Mouse (Mus musculus): ENCODE data around the gene Gm17387. TPM values are rescaled to one million over a fixed set of nuclear protein-coding genes. Genes with fewer than 3 reads are reported as not detected.
A peak's percentile ranks its signal among the peaks of the same experiment; 100 is the strongest.
"Not testable (repeated sequence)": the region's sequence is repeated elsewhere in the genome, so short reads cannot be mapped to it uniquely, and the experiment has no call there.

Gene Gm17387
- polyA plus RNA-seq, 1 experiment, result not detected

DNA sequence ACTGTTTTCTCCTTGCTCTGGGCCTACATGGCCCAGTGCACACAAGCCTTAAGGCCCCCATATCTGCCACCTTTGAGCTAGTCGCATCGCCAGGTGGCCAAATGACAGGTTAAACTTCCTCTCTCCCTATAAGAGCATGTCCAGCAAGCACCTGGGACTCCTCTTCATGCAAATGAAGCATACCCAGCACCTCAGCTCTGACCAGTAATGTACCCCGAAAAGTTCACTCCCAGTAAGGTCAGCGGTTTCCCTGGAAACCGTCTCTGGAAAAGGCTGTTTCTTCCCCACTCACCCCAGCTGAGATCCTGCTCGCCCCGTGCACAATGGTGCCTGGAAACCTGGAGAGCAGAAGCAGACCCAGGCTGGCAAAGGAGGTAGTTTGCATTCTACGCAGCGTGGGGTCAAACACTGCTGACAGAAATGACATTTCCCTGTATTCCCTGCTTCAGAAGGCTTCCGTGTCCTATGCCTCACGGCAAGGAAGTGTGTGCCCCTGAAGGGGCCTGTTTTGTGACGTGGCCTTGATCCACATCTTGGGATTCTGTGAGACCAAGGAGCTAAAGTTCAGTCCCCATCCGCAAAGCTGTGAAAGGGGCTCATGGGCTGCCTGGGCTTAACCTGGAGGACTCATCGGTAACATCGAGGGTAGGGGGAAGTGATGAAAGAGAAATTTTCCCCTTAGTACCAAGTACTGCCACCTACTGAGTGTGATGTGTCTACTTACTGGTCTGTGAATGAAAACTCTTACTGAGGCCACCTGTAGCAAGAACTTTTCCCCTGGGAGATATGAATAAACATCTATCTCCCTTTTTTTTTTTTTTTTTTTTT is 27.8 kb upstream of the Gm17387 start:
- DNase-seq (ENCODE audit: low read depth), result no peak
- TF ChIP-seq CTCF (IDR thresholded peaks at IDR 0.05; ENCODE audit: borderline replicate concordance, extremely low read depth, insufficient read depth, insufficient read length), result no peak
- no peak for TF ChIP-seq POLR2A (IDR thresholded peaks at IDR 0.05; ENCODE audit: borderline replicate concordance, extremely low read depth, insufficient read depth, insufficient read length, poor library complexity, severe bottlenecking)

DNA sequence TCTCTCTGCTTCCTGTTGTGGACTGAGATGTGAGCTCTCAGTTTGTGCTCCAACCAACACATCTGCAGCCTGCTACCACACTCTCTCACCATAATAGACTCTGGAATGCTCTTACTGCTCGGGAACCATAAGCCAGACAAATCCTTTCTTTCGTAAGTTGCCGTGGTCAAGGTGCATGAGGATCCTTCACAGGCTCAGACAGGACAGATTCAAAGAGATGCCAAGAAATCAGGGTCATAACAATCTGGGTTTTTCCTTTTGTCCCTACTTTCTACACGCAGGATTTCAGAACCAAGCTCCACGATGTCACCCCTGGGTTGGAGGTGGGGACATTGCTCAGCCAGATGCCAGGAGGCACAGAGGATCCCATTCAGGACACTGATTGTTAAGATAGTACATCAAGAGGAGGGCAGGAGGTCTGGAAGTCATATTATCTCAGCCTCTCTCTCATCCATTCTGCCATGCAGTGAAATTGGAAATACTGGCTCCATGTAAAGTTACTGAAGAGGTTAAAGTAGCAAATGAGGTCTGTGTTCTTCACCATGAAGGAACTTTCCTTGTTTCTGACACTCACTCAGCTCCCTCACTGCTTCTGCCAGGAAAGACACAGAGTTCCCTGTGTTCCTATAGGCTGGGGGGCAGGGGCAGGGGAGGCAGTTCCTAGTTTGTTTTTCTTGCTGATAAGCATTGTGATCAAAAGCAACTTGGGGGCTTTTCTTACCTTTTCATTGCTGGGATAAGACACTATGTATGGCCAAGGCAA is 25.5 kb upstream of the Gm17387 start:
- no peak for DNase-seq (ENCODE audit: low read depth)
- TF ChIP-seq CTCF (IDR thresholded peaks at IDR 0.05; ENCODE audit: borderline replicate concordance, extremely low read depth, insufficient read depth, insufficient read length), result no peak
- TF ChIP-seq POLR2A (IDR thresholded peaks at IDR 0.05; ENCODE audit: borderline replicate concordance, extremely low read depth, insufficient read depth, insufficient read length, poor library complexity, severe bottlenecking), result no peak

DNA sequence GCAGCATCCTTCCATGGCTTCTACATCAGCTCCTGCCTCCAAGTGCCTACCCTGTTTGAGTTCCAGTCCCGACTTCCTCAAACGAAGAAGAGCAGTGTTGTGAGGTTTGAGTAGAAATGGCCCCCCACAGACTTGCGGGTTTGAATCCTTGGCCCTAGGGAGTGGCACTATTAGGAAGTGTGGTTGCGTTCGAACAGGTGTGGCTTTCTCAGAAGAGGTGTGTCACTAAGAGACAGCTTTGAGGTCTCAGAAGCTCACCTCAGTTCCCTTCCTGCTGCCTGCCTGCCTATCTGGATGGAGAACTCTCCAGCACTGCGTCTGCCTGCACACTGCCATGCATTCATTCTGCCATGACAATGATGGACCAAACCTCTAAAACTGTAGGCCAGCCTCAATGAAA is 22.5 kb upstream of the Gm17387 start:
- no peak for TF ChIP-seq CTCF (IDR thresholded peaks at IDR 0.05; ENCODE audit: borderline replicate concordance, extremely low read depth, insufficient read depth, insufficient read length)
- no peak for TF ChIP-seq POLR2A (IDR thresholded peaks at IDR 0.05; ENCODE audit: borderline replicate concordance, extremely low read depth, insufficient read depth, insufficient read length, poor library complexity, severe bottlenecking)
- DNase-seq (ENCODE audit: low read depth), result no peak

DNA sequence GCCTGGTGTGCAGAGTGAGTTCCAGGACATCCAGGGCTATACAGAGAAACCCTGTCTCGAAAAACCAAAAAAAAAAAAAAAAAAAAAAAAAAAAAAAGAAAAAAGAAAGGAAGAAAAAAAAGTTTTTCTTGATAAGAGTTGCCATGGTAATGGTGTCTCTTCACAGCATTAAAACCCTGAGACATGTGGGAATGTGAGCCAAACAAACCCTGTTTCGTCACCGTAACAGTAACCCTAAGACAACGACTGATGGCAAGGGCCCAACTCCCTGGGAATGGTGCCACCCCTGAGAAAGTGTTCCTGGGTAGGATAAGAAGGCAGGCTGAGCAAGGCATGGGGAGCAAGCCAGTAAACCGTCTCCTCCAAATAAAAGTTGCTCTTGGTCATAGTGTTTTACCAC is 22.0 kb upstream of the Gm17387 start:
- DNase-seq (ENCODE audit: low read depth), result peak; percentile 67
- TF ChIP-seq POLR2A (IDR thresholded peaks at IDR 0.05; ENCODE audit: borderline replicate concordance, extremely low read depth, insufficient read depth, insufficient read length, poor library complexity, severe bottlenecking), result no peak
- TF ChIP-seq CTCF (IDR thresholded peaks at IDR 0.05; ENCODE audit: borderline replicate concordance, extremely low read depth, insufficient read depth, insufficient read length), result no peak

DNA sequence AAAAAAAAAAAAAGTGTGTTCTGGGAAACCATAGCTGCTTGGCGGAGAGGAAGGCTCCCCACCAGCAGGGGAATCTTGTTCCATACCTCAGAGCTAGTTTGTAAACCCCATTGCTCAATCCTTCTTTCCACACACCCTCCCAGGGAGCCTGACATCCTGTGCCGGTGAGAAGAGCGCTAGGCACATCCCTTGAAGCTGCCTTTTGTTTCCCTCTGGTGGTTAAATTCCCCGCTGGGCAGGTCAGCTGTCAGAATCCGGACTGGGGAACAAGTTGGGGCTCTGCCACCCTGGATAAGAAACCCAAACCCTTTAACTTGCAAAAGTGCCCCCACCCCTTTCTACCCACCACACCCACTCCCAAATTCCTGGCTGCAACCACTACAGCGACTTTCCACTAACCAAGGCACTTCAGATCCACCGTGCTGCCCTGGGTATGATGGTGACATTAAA is 20.6 kb upstream of the Gm17387 start:
- no peak; the same call in 1 of the 2 replicates for TF ChIP-seq CTCF (IDR thresholded peaks at IDR 0.05; ENCODE audit: borderline replicate concordance, extremely low read depth, insufficient read depth, insufficient read length)
- no peak for TF ChIP-seq POLR2A (IDR thresholded peaks at IDR 0.05; ENCODE audit: borderline replicate concordance, extremely low read depth, insufficient read depth, insufficient read length, poor library complexity, severe bottlenecking)
- DNase-seq (ENCODE audit: low read depth), result peak; percentile 2

DNA sequence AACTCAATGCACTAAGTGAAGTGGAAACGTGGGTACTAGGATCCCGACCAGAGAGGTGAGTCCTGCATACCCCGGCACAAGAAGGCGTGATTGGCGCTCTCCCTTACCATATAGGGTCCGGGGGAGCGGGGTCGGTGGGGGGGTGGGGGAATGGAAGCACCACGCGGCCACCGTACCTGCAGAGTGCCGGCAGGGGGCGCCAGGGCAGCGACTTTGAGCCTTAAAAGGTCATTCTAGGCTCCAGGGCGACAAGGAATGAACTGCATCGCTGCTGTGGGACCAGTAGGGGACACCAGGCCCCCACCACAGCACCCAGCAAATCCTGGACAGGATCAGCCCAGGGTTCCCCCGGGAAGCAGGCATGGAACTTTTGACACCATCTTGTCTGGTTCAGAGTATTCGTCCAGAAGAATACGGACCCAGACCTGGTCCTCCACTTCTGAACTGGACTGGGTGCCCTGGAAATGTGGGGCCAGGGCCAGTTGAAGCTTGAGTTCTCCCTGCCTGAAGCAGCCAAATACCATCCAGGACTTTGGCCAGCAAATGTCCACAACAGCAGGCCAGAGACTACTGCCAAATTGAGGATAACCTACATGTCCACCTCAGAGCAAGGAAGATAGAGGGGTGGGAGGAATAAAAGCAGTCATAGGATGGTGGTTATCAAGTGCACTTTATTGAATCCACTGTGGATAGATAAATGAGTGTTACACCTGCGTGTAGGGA is 19.8 kb upstream of the Gm17387 start:
- peak; percentile 71 for DNase-seq (ENCODE audit: low read depth)

DNA sequence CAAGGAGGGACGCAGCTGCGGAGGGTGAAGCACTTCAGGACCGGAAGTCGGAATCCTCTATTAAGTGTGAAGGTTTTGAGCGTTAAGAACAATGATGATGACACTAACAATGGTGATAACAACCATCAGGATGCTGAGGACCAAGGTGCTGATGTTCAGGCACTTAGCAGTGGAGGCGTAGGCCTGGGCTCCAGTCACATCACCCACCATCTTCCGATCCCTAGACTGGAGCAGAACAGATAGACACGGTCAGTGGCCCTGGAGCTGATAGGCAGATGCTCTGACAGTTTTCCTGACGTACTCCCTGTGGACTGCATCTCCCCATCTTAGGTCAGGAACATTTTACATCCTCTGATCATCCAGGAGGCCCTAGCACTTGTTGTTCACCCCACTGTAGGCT is 19.3 kb upstream of the Gm17387 start:
- no peak for TF ChIP-seq CTCF (IDR thresholded peaks at IDR 0.05; ENCODE audit: borderline replicate concordance, extremely low read depth, insufficient read depth, insufficient read length)

More for the DNA sequence above, 19.8 kb upstream of the Gm17387 start:
- TF ChIP-seq CTCF (IDR thresholded peaks at IDR 0.05; ENCODE audit: borderline replicate concordance, extremely low read depth, insufficient read depth, insufficient read length) (peak; percentile 67), POLR2A (IDR thresholded peaks at IDR 0.05; ENCODE audit: borderline replicate concordance, extremely low read depth, insufficient read depth, insufficient read length, poor library complexity, severe bottlenecking) (no peak)

DNA sequence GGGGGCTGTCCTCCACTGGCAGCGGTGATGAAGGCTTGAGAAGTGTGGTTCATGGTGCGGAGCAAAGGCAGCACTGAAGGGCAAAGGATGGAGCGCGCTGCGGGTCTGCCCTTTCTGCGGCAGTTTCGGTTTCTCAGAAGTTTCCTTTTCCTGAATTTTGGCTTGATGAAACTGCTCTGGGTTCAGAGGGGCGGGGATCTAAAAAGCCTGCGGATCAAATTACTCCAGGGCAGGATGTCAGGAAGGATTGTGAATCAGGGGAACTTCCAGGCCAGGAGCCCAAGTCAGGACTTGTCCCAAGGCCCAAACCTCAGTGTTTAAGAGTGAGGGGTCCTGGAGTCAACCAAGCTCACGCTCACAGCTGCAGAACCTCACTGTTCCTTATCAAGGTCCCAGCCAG is 18.3 kb upstream of the Gm17387 start, which contains the start of gene Ifitm3:
Ifitm3 (minus strand) TSS at position 178 of the 400 bp plus-strand sequence.
- DNase-seq (ENCODE audit: low read depth), result peak; percentile 31
- TF ChIP-seq CTCF (IDR thresholded peaks at IDR 0.05; ENCODE audit: borderline replicate concordance, extremely low read depth, insufficient read depth, insufficient read length) (no peak), POLR2A (IDR thresholded peaks at IDR 0.05; ENCODE audit: borderline replicate concordance, extremely low read depth, insufficient read depth, insufficient read length, poor library complexity, severe bottlenecking) (no peak)

More for the DNA sequence above, 19.3 kb upstream of the Gm17387 start:
- DNase-seq (ENCODE audit: low read depth), result no peak

DNA sequence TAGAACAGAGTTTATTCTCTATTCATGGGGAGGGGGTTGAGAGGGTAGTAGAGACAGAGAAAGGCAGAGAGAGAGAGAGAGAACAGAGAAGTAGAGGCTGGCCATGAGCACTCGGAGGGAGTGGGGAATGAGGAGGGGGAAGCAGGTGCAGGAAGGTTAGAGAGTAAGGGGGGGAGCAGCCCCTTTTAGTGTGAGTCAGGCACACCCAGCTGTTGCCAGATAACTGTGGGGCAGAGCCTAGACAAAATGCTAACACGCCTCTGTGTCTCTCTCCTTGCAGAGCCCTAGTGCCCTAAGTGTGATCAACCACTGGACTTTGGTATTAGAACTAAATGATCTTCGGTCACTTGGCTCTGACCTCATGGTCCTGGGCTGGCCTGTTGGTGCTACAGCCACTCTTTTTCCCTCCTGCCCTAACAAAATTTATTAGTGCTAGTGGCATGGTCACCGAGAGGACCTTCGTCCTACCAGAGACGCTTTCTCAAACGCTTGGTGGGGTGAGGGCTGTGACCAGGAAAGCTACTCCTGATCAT is 17.6 kb upstream of the Gm17387 start:
- TF ChIP-seq POLR2A (IDR thresholded peaks at IDR 0.05; ENCODE audit: borderline replicate concordance, extremely low read depth, insufficient read depth, insufficient read length, poor library complexity, severe bottlenecking) (no peak), CTCF (IDR thresholded peaks at IDR 0.05; ENCODE audit: borderline replicate concordance, extremely low read depth, insufficient read depth, insufficient read length) (no peak)
- no peak for DNase-seq (ENCODE audit: low read depth)

DNA sequence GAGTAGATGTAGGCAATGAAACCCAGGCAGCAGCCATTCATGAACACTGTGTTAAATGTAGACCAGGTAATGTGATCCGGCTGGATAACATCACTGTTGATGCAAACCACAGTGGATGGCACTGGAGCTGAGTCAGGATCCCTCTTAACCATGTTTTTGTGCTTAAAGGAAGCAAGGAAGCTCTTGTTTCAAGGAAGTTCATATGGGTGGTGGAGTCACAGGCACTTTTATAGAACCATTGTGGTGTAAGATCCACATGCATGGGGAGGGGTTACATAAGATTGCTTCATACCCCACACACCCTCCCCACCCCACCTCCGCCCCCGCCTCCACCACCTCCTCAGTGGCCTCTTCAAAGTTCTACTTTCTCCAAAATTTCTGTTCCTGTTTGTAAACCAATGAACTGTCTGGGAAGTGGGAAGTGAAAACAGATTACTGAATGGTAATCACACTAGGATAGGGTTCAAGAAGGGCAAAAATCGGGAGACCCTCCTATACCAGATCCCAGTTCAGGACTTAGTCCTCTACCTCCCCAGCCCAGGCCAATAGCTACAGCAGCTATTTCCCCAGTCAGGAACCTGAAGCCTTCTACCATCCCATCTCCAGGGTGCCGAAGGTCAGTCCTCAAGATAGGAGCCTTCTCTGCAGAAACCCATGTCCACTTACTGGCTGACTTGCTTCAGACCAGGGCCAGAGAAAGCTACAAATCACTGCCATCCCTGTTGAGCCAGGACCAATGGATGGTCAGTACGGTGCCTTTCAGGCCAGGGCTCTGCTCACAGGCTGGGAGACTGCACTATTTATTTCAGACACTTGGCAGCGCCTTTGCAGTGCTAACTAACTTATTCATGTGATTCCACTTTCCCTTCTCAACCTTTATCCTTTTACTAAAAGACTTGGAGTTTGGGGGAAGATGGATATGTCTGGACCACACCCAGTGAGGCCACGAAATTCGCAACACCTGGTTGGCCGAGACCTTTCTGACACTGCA is 11.9 kb upstream of the Gm17387 start:
- no peak for TF ChIP-seq CTCF (IDR thresholded peaks at IDR 0.05; ENCODE audit: borderline replicate concordance, extremely low read depth, insufficient read depth, insufficient read length)
- no peak for TF ChIP-seq POLR2A (IDR thresholded peaks at IDR 0.05; ENCODE audit: borderline replicate concordance, extremely low read depth, insufficient read depth, insufficient read length, poor library complexity, severe bottlenecking)
- no peak for DNase-seq (ENCODE audit: low read depth)

DNA sequence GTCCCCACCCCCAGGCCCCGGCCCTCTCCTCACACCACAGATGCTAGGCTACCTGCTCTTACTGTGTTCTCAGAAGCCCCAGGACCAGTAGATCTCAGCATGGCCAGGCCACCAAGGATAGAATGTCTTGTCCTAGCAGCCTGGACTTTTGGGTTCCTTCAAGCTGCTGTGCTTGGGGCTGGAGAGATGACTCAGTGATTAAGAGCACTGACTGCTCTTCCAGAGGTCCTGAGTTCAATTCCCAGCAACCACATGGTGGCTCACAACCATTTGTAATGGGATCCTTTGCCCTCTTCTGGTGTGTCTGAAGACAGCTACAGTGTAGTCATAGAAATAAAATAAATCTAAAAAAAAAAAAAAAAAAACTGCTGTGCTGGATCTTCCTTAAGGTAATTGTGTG is 11.1 kb upstream of the Gm17387 start, which contains the start of gene Ifitm6:
Ifitm6 (minus strand) TSS at position 101 of the 400 bp plus-strand sequence.
- not testable (repeated sequence) for DNase-seq (ENCODE audit: low read depth)
